Mouse (Mus musculus) ES-Bruce4 (cell line): ENCODE results near the gene Gldc.

ENCODE experiments used
- CTCF ChIP-seq: IDR thresholded peaks from one replicate; pipeline ENCODE4 v1.8.1; 2011; ENCODE audit warnings: low read depth, low read length
- EP300 ChIP-seq: IDR thresholded peaks from 2 replicates; pipeline ENCODE4 v1.6.1; 2011; ENCODE audit warnings: low read depth, low read length; ENCODE audit not compliant: insufficient read depth
- POLR2A ChIP-seq: IDR thresholded peaks from one replicate; pipeline ENCODE4 v1.8.1; 2011; ENCODE audit warnings: low read length; ENCODE audit not compliant: insufficient read depth

GRCm38 (mm10) chr19:30162808-30163207 is 12.4 kb downstream of the Gldc start:
- no peak for TF ChIP-seq POLR2A
- no peak for TF ChIP-seq CTCF
- no peak for TF ChIP-seq EP300
